Mouse (Mus musculus) CD4-positive helper T cell, adult 2 months (primary cell): Measurements from ENCODE around the gene Bpifb6.
A peak's percentile ranks its signal among the peaks of the same experiment; 100 is the strongest.

Experiments
- DNase-seq: peaks from one replicate; pipeline ENCODE4 v3.0.0-alpha.2; 2012; ENCODE audit warnings: low read depth, missing footprints, low spot score

The Bpifb6 gene

DNA sequence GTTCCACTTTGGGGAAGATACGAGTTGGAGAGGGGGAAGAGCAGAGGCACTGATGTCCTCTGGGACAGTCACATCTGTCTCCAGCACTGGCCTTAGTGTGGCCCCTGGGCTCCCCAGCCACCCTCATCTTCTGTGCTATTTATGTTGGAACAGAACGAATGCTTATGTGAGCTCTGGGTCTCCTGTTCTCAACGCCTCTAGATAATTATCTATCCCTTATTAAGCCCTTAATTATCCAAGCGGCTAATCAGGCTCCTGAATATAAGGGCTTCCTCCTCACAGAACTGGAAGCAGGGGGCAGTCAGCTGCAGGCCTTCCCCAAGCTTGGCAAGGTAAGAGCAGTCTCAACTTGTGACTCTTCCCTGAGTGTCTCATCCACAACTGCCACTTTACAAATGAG lies at the start of gene Bpifb6:
Bpifb6 (plus strand) TSS at position 301 of the 400 bp plus-strand sequence.
- DNase-seq, result no peak

DNA sequence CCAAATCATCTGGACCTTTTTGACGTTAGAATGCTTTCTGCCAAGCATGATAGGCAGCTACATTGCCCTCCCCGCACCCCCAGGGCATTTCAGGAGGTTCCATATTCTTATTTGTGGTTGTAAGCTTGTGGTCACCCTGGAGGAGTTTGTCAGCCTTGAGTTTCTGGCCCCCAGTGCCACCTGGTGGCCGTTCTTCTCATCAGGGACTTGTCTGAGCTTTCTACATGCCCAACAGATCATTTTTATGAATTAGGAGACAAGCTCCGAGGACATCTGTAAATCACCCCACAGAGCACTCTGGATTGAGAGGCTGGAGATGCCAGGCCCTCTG lies 49.2 kb upstream of the Bpifb6 start:
- DNase-seq, result peak; percentile 29

DNA sequence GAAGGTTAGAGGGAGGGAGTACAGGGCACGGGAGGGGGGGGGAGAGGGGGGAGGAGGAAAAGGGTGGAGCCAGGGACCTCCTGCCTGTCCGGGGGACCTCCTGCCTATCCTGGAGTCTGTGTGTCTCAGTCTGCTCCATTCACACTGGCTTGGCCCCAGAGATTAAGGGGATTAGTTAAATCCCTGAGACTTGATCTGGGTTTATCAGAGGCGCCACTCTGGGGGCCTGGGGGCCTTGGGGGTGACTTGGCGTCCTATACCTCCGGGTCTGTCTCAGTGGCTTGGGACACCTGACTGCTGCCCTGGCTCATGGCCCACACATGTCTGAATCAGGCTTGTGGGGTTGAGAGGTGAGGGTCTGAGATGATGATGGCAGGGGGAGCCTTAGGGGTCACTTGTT lies 46.6 kb upstream of the Bpifb6 start:
- no peak for DNase-seq

DNA sequence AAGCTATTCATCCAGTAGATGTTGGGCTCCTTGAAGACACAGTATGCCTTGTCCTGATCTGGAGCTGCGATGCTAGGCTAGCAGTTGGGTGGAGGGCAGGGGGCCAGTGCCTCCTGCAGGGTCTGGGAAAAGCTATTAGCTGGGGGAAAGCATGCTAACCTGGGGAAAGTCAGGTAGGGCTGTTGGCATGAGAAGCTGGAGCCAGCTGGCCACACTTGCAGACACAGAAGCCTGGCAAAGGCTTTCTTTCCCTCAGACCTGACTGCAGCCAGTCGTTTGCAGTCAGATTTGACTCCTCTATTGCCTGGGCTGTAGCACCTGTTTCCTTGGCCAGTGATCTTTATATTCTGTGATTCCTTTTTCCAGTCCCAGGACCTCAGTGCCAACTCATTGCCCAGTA lies 40.6 kb upstream of the Bpifb6 start:
- no peak for DNase-seq

DNA sequence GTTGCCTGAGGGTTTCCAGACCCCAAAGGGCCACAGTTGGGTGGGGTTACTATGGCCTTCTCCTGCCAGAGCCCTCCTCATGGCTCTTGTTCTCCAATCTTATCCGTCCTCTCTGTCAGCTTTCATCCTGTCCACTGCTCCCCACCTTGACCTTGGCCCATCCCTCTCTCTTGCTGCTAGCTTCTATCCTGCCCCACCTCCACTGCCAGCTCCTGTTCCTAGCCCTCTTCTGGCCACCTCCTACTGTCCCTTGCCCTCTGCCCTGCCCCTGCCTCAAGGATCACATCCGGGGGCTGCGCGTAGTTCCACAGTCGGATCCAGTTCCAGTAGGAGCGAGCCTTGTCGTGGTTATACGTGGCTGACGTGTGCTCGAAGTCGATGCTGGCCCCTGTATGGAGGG lies 39.9 kb upstream of the Bpifb6 start:
- no peak for DNase-seq

DNA sequence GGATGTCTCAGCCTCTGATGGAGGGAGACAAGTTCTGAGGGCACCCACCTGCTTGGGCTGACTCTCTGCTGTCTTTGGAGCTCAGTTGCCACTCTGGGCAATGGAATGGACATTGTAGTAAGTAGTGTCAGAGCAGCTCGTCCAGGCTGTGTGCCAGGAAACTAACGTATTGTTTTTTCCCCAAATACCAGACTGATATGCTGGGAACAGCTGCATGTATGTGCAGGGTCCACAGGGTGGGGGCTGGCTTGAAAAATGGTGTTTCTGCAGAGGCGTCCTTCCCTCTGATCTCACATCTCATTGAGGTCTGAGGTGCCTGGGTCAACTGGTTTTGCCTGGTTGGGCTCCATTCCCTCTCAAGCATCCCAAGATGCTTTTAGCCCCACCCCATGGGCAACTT lies 39.5 kb upstream of the Bpifb6 start:
- DNase-seq, result no peak

DNA sequence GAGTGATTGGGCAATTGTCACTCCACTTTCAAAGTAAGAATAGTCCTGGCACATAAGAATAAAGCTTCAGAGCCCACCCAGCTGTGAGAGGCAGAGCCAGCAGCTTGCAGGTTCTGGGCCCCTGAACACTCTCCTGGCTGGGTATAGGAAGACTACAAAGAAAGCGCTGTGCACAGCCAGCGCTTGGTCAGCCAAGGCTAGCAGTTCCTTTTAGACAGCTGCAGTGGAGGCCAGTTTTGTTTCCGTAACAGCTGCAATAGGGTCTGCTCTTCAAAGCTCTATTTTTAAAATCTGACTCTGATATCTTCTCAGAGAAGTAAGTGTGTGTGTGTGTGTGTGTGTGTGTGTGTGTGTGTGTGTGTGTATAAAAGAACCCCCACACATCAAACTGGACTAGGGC lies 38.2 kb upstream of the Bpifb6 start:
- DNase-seq, result no peak

DNA sequence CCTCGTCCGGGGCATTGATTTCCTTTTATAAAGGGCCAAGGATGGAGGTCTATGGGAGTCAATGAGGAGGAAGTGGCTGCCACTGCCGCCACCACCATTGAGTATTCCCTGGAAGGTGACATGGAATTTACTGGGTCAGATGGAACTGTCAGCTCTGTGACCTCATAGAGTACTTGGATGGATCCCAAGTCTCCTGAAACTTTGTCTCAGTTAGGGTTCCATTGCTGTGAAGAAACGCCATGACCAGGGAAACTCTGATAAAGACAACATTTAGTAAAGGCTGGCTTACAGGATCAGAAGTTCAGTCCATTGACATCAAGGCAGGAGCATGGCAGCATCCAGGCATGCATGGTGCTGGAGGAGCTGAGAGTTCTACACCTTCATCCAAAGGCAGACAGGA lies 29.2 kb upstream of the Bpifb6 start, which contains the start of gene Sun5:
Sun5 (minus strand) TSS at position 101 of the 400 bp plus-strand sequence.
- no peak for DNase-seq

DNA sequence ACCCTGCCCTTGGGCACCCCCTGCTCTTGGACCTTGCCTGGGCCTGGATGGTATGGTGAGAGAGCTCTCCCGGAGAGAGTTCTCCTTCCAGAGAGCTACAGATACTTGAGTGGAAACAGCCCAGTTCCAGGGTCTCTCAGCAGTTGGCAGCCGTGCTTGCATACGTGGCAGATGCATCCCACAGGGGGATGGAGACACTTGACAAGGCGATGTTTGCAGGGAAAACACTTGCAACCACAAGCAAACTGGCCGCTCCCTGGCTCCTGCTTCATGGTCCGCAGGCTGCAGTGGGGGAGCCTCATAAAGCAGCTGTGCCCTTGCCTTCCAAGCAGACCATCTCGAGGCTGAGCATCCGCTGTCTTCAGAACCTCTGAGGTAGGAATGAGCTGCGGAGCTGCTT lies 25.4 kb upstream of the Bpifb6 start, which contains the start of gene Bpifb2:
Bpifb2 (plus strand) TSS at position 301 of the 400 bp plus-strand sequence.
- DNase-seq, result no peak

DNA sequence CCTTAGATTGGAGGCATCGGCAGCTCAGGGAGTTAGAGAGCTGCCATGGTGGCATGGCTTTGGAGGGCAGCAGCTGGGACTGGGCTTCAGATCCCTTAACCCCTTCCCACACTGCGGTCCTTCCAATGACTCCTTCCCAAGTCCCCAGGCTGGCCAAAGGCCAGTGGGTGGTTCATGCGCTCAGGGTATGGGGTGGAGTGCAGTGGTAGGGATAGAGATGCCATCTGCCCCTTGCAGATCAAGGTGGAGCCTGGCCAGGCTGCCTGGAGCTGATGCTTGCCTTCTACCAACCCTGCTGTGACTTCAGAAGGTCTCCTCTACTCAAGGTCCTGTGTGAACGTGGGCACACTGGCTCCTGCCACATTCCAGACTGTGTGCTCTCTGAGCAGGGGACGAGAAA lies 1.1 kb upstream of the Bpifb6 start:
- no peak for DNase-seq

DNA sequence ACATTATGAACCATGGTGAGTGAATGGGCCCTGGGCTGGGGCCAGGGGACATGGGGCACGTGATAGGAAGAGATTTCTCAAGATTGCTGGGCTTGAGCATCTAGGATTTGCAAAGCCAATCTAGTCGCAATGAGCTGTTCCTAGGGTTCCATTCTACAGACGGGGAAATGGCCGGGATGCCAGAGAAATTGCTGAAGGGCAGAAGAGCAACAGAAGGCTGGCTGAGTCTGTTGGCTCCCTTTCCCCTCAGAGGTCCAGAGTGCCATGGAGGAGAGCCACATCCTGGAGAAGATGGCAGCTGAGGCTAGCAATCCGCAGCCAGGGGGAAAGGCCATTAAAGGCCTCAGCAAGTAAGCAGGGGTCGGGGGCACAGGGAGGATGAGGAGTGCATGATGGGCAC lies 2.5 kb downstream of the Bpifb6 start:
- no peak for DNase-seq

DNA sequence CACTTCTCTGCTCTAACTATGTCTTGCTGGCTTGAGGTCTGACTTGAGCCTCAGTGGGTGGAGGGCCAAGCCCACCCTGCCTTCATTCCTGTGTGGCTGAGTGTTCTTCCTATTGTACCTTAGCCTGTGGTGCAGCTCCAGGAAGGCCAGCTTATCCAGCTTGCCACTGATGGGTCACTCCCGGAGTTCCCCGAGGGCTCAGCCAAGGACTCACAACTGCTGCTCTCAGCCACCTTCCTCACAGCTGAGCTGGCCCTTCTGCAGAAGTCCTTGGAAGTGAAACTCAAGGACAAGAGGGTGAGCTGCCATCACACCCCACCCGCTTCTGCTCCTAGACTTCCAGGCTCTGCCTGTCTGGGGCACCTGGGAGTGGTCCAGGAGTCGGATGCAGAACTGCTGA lies 6.4 kb downstream of the Bpifb6 start:
- no peak for DNase-seq

DNA sequence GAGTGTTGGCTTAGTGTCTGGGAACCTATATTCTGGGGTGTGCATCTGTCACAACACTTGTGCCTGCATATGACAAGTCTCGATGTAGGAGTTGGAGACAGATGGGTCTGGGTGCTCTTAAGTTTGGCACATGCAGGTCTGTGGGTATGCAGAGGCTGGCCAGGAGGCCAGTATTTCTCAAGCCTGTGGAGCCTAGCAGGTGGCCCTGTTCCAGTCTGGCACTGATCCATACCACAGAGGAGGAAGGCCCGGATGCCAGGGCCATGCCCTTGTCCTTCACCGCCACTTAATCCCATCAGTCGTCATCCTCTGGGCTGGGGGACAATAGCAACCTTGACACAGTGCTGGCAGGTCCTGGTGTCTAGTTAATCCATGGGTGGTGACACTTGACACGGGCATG lies 14.0 kb downstream of the Bpifb6 start:
- no peak for DNase-seq

DNA sequence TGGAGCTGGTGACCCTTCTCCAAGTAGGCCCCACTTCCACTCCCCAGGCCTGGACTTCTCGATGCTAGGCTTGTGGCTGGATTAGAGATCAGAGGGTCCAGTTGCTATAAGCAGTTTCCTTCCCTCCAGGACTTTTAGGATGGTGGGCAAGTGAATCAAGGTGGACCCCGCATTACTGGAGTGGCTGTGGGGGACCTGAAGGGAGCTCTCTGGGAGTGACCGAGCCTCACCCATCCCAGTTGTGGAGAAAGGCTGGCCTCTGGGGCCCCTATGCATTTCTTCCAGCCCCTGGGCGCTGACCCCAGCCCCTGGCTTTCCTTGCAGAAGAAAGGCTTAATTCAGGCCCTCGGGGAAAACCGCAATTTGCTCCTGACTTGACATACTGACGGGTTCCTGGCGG lies 17.7 kb downstream of the Bpifb6 start, which contains the start of gene Bpifb3:
Bpifb3 (plus strand) TSS at position 301 of the 400 bp plus-strand sequence.
- DNase-seq, result no peak

DNA sequence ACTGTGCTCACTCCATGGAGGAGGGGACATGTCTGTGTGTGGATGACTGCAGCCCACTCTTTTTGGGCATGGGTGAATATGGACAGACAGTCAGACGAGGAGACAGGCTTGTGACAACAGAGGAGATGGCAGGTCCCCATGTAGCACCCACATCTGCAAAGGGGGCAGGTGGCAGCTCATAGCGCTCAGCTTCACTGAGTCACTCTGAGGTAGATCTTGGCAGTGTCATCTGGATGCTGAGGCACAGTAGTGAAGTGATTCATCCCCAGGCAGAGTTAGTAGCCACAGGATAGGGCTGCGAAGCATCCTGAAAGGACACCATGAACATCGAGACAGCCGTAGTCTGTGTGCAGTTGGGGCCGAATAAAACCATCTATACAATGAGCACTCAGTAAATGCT lies 21.1 kb downstream of the Bpifb6 start:
- DNase-seq, result no peak

DNA sequence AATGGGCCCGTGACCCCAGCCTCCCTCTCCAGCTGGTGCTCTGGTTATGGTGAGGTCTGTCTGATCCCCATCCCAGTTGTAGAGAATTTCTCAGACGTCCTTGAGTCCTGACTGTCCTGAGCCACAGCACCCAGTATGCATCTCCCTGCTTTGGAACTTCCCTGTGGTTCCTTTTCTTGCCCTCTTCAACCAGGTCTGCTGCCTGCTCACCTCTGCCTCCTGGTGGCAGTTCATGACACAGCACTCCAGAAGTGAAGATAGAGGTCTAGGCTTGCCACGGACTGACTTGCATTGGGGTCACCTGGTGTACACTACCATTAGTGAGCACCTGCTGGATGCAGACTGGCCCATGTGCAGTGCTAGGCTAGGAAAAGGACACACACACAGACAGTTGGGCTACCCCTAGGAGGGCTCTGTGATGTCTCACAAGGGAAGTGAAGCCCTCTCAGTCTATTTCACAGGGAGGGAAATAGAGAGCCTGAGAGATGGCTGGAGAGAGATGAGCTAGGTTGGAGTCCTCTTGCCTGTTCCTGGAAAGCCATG lies 29.8 kb downstream of the Bpifb6 start:
- no peak for DNase-seq

DNA sequence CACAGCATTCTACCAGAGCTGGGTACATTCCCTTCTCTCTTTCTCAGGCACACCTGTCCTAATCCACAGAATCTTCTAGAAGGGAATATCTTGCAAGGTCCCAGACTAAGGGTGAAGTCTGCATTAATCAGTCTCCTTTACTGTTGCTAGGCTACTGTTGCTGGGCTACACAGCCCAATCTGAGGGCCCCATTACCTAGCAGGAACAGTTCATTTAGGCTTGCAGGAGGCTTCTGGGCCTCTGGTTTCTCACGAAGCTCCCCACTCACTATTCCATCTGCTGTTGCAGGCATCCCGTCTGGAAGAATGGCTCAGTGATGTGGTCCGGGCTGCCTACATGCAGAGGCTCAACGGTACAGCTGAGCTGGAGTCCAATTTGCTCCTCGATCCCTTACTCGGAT lies 30.9 kb downstream of the Bpifb6 start:
- DNase-seq, result no peak

DNA sequence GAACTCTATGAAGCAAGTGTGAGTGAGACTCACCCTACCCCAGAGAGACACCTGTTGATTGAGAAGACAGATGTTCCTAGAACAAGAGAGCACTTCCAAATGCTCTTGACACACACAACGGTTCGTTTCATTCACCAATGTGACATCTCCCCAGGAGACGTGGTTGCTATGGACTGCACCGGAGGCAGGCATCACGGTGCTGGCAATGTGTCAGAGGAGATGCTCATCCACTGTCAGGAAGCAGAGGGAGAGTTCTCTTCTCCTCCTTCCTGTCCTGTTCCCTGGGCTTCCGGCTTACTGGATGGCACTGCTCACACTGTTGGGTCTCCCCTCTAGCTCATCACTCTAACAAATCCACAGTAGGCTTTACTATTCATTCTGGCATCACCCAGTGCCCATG lies 33.1 kb downstream of the Bpifb6 start:
- no peak for DNase-seq

DNA sequence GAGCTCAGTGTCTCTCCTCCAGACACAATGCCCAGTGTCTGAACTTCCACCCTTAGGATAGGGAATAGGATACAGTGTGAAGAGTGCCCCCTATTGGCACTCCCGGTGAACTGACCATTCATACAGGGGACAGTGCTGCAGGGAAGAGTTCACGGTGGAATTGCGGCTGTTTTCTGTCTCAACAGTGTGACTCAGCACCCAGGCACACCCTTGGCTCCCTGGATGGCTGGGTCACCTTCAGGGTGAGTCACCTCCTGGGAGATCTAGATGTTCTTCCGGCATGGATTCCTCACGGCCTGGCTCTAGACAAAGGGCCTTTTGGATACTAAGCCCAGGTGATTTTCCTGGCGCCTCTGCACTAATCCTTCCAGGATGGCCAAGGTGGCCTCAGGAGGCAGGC lies 35.2 kb downstream of the Bpifb6 start:
- DNase-seq, result no peak

DNA sequence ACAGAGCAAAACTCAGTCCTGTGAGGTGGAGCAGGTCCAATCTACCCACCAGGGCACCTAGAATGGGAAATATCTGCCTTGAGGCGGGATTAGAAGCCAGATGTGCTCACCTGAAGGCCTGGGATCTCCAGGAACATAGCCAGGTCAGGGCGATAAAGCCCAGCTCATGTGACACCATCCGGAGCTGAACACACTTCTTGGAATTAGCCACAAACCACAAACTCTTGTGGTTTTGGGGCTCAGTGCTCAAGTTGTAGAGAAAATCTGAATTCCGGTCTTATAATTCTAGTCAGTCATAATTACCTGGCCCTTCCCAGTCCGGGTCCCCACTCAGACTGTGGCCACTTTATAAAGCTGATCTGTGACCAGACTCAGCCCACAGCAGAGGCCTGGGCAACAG lies 37.7 kb downstream of the Bpifb6 start, which contains the start of gene Bpifb4:
Bpifb4 (plus strand) TSS at position 370 of the 400 bp plus-strand sequence.
- no peak for DNase-seq

DNA sequence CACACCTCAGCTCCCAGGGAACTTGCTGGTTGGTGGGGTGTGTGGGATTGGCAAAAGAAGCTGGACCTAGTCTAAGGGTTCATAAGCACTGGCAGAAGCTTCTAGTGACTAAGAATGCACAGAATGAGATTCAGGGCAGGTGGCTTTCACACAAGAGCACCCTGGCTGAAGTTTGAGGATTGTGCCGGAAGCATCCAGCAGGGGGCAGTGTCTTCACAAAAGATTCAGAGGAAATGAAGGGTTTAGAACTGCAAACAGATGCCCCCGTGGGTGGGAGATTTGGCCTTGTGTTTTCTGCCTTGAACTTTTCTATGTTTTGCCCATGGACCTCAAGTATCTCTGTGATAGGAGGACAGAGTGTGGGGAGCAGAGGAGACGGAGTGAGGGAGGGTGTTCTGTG lies 43.3 kb downstream of the Bpifb6 start:
- DNase-seq, result peak; percentile 31

DNA sequence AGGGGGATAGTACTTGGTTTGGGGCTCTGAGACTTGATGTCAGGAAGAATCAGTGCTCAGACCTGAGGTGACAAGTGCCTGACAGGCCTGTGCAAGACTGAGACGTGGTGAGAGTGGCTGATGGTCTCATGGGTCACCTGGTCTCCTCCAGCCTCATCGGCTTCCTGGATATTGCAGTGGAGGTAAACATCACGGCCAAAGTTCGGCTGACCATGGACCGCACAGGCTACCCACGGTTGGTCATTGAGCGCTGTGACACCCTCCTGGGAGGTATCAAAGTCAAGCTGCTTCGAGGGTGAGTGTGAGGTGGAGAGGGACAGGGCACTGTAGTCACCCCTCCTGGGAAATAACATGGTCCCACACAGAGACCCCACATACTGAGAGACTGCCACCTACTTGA lies 44.4 kb downstream of the Bpifb6 start:
- DNase-seq, result no peak

DNA sequence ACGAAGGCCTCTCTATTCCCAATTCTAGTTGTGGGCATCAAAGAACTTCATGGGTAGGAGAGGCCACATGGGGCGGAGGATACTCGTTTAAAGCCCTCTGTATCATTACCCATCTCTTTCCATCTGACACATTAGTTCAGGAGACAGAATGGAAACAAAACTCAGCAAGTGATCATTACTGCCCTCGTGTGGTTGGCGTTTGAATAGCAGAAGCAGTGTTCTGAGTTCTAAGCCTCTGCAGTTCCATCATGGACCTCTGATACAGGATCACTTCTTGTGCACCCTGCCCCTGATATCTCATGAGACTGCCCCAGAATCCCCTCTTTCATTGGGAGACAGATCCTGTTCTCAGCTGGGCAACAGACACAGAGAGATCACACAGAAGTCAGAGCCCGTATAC lies 52.7 kb downstream of the Bpifb6 start:
- DNase-seq, result peak; percentile 48

DNA sequence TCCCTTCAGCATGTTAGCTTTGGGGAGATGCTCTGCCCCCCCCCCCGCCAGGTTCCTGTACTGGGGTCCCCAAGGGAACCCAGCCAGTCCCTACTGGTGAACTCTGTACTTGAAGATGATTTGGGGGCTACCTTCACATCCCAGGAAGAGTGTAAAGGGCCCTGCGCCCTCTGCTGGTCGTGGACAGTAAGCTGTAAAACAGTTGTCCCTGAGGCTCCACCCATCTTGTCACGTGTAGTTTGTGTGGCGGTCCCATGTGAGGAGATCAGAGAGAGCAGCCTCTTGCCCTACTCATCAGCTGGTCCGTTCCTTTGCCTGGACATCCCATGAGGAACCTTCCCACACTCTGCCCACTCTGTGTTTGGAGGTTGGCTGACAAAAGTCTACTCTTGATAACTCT lies 53.6 kb downstream of the Bpifb6 start:
- peak; percentile 42 for DNase-seq
